Mouse (Mus musculus): ENCODE results near the gene Sv2b. TPM values are rescaled to one million over a fixed set of nuclear protein-coding genes. Genes with fewer than 3 reads are reported as not detected.
"Not testable (repeated sequence)": the region's sequence is repeated elsewhere in the genome, so short reads cannot be mapped to it uniquely, and the experiment has no call there.

Gene Sv2b
- polyA plus RNA-seq, 1 experiment from 2014 or later, result 1.3 TPM

DNA sequence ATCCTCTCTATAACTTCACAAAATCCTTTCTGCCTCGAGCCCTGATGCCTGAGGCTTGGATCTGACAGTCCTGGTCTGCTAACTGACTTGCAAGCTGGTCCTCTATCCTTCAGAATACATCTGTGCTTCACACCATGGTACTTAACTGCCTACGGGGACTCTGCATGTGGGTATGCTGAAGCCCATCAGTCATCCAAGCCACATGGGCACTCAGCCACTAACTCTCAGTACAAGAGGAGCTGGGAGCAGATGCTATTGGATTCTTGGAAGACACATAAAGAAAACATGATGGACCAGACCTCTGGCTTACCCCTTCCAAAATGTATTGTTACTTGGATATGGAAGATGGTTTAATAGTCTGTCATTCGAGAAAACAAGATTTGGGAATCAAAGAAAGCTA, 103.7 kb downstream of the Sv2b start:
- Histone ChIP-seq H3K4me3 (no peak overlapping the region), H3K9ac (no peak overlapping the region), H3K36me3 (no peaks in the 10 kb centered on the region), H3K4me2 (replicated peaks) (no peak overlapping the region), H3K27ac (no peak overlapping the region), H3K9me3 (no peaks in the 10 kb centered on the region), H3K4me1 (no peaks in the 10 kb centered on the region), H3K27me3 (no peaks in the 10 kb centered on the region)
- ATAC-seq (ENCODE audit: insufficient number of reproducible peaks, insufficient read depth, low FRiP score, low TSS enrichment), result no peak
- WGBS, result 74% methylated on average over 3 of the region's 3 CpGs

DNA sequence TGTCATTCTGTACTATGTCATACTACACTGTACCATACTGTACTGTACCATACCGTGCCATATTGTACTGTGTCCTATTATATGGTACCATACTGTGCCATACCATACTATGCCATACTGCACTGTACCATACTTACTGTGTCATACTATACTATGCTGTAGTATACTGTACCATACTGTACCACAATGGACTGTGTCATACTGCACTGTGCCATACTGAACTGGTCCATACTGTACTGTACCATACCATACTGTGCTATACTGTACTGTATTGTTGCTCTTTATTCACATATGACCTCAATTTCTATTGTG, 114.2 kb downstream of the Sv2b start:
- WGBS, result 96% methylated on average over 1 of the region's 1 CpGs

DNA sequence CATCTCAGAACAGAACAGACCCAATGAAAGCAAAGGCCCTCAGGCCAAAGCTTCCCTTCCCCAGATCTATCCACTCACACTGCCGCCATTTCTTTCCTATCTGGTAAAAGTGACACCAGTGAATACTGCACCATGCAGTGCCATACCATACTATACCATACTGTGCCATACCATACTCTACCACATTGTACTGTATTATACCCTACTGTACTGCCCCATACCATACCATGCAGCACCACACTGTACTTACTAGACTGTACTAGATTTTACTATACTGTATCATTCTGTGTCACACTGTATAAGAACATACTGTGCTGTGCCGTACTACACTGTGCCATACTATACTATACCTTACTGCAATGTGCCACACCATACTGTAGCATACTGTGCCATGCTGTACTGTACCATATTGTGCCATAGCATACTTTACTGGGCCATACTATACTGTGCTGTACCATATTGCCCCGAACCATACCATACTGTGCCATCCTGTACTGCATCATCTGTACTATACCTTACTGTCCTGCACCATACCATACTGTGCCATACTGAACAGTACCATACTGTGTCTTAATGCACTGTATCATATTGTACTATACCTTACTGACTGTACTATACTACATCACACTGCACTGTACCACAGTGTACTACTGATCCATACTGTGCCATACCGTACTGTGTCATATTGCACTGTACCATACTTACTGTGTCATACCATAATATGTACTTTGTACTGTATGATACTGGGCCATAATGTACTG, 114.7 kb downstream of the Sv2b start:
- Histone ChIP-seq H3K27ac (no peak overlapping the region), H3K36me3 (no peaks in the 10 kb centered on the region), H3K27me3 (no peaks in the 10 kb centered on the region), H3K4me1 (no peaks in the 10 kb centered on the region), H3K9me3 (no peaks in the 10 kb centered on the region), H3K4me3 (no peak overlapping the region), H3K4me2 (replicated peaks) (no peak overlapping the region), H3K9ac (no peak overlapping the region)
- WGBS, result 86% methylated on average over 4 of the region's 4 CpGs
- ATAC-seq (ENCODE audit: insufficient number of reproducible peaks, insufficient read depth, low FRiP score, low TSS enrichment), result peak; percentile 86

More for the DNA sequence above, 114.2 kb downstream of the Sv2b start:
- not testable (repeated sequence) for H3K36me3 ChIP-seq; H3K4me1 ChIP-seq; H3K9ac ChIP-seq; H3K9me3 ChIP-seq; H3K27me3 ChIP-seq; H3K4me3 ChIP-seq; H3K4me2 ChIP-seq (replicated peaks); H3K27ac ChIP-seq
- peak; percentile 85 for ATAC-seq (ENCODE audit: insufficient number of reproducible peaks, insufficient read depth, low FRiP score, low TSS enrichment)

DNA sequence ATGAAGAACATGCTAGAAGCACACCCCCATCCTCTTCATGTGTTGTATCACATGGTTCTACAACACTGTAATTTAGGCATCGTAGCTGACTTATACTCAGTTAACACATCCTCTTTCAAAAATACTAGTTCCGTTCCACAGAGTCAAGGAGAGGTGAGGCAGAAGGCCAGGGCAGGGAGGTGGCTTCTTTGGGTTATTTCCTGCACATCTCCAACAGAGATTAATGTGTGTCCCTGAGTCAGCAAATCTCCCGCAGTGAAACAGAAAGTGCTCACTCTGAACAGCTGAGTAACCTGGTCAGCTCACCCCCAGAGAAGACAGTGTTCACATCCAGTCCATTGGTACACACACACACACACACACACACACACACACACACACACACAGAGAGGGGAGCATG, 118.9 kb downstream of the Sv2b start:
- no peaks in the 10 kb centered on the region for H3K4me1 ChIP-seq
- H3K36me3 ChIP-seq, result no peaks in the 10 kb centered on the region
- ATAC-seq (ENCODE audit: insufficient number of reproducible peaks, insufficient read depth, low FRiP score, low TSS enrichment), result no peak
- H3K27me3 ChIP-seq, result no peaks in the 10 kb centered on the region
- no peak overlapping the region for H3K27ac ChIP-seq
- H3K9ac ChIP-seq, result no peak overlapping the region
- 88% methylated on average over 3 of the region's 3 CpGs for WGBS
- no peak overlapping the region for H3K4me2 ChIP-seq (replicated peaks)
- H3K9me3 ChIP-seq, result no peaks in the 10 kb centered on the region
- no peak overlapping the region for H3K4me3 ChIP-seq

DNA sequence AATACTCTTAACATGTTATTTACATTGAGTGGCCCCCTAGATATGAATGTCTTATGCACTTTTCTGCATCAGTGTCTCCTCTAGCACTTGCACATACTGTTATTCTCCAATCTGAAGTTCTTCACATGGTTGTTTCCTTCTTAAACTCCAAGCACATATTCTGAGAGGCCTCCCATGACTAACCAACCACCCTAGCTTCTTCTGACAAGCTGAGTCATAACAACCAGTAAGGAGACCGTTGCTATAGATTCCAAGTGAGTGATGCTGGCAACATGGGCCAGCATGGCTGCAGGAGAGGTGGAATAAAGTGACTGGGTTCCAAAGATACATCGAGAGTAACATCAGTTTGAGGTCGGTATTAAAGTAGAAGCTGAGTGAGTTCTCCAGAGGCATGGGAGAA, 134.0 kb downstream of the Sv2b start:
- H3K4me1 ChIP-seq, result no peaks in the 10 kb centered on the region
- H3K9me3 ChIP-seq, result no peaks in the 10 kb centered on the region
- H3K4me3 ChIP-seq, result no peak overlapping the region
- no peak for ATAC-seq (ENCODE audit: insufficient number of reproducible peaks, insufficient read depth, low FRiP score, low TSS enrichment)
- H3K27ac ChIP-seq, result no peak overlapping the region
- H3K27me3 ChIP-seq, result no peaks in the 10 kb centered on the region
- no peak overlapping the region for H3K4me2 ChIP-seq (replicated peaks)
- H3K9ac ChIP-seq, result no peak overlapping the region
- no peaks in the 10 kb centered on the region for H3K36me3 ChIP-seq
- 82% methylated on average over 3 of the region's 3 CpGs for WGBS

DNA sequence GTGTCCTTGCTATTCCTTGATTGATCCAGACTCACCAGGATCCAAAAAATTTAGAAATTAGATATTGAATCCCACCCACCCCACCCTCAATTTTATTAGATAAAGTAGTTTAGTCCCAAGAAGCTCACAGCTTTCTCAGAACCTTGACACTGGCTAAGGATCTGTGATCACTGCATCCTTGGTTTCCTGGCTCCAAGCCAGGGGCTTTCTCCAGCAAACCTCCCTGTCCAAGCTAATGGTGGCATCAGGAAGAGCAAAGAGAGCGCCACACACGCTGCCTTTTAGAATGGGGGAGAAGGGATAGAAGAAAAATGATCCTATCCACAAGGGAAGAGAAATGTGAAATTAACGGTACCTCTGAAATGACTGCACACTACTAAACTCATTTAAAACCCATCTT, 141.6 kb downstream of the Sv2b start:
- Histone ChIP-seq H3K27ac (no peak overlapping the region), H3K4me2 (replicated peaks) (no peak overlapping the region), H3K4me1 (no peaks in the 10 kb centered on the region), H3K4me3 (no peak overlapping the region), H3K27me3 (no peaks in the 10 kb centered on the region), H3K9me3 (no peaks in the 10 kb centered on the region), H3K9ac (no peak overlapping the region), H3K36me3 (no peaks in the 10 kb centered on the region)
- ATAC-seq (ENCODE audit: insufficient number of reproducible peaks, insufficient read depth, low FRiP score, low TSS enrichment), result no peak
- WGBS, result 76% methylated on average over 3 of the region's 3 CpGs

DNA sequence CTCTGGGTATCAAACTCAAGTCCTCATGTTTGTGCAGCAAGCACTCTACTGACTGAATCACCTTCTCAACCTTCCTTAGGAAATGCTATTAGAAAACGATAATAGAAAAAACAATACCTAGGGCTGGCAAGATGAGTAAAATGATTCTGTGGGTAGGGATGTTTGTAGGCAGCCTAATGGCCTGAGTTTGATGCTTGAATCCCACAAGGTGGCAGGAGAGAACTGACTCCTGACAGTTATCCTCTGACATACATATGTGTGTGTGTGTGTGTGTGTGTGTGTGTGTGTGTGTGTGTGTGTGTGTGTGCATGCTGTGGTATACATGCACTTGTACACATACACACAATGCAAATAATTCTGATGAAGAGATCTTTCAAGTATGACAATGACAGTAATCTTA, 161.9 kb downstream of the Sv2b start:
- Histone ChIP-seq H3K27me3 (no peaks in the 10 kb centered on the region), H3K4me2 (replicated peaks) (no peak overlapping the region), H3K9me3 (no peaks in the 10 kb centered on the region), H3K9ac (no peak overlapping the region), H3K27ac (no peak overlapping the region), H3K4me3 (no peak overlapping the region), H3K36me3 (no peaks in the 10 kb centered on the region), H3K4me1 (peaks cover 7% of the 10 kb centered on the region; the same call in 1 of the 2 replicates)
- WGBS, result 65% methylated on average over 1 of the region's 1 CpGs
- ATAC-seq (ENCODE audit: insufficient number of reproducible peaks, insufficient read depth, low FRiP score, low TSS enrichment), result no peak

DNA sequence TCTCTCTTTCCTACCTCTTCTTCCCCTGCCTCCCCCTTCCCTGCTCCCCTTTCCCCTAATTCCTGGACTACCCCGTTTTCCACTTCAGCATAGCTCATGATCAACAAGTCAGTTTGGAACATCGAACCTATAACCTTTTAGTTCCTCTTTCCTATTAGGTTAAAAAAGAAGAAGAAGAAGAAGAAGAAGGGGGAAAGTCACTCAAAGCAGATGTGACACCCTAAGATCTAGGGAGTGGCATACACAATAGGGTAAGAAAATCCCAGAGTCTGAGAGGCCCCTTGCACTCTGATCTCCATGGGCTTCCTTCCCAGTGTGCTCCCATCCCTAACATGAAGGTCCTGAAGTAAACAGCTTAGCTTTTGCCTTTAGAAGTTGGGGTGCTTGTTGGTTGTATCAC, 166.3 kb downstream of the Sv2b start:
- H3K4me1 ChIP-seq, result peaks cover 10% of the 10 kb centered on the region; the same call in 1 of the 2 replicates
- no peaks in the 10 kb centered on the region for H3K27me3 ChIP-seq
- no peaks in the 10 kb centered on the region for H3K9me3 ChIP-seq
- no peak overlapping the region for H3K27ac ChIP-seq
- 39% methylated on average over 2 of the region's 2 CpGs for WGBS
- ATAC-seq (ENCODE audit: insufficient number of reproducible peaks, insufficient read depth, low FRiP score, low TSS enrichment), result no peak
- no peak overlapping the region for H3K4me3 ChIP-seq
- peak overlapping the region; percentile 55; the same call in 1 of the 2 replicates for H3K4me2 ChIP-seq (replicated peaks)
- H3K9ac ChIP-seq, result no peak overlapping the region
- H3K36me3 ChIP-seq, result no peaks in the 10 kb centered on the region

DNA sequence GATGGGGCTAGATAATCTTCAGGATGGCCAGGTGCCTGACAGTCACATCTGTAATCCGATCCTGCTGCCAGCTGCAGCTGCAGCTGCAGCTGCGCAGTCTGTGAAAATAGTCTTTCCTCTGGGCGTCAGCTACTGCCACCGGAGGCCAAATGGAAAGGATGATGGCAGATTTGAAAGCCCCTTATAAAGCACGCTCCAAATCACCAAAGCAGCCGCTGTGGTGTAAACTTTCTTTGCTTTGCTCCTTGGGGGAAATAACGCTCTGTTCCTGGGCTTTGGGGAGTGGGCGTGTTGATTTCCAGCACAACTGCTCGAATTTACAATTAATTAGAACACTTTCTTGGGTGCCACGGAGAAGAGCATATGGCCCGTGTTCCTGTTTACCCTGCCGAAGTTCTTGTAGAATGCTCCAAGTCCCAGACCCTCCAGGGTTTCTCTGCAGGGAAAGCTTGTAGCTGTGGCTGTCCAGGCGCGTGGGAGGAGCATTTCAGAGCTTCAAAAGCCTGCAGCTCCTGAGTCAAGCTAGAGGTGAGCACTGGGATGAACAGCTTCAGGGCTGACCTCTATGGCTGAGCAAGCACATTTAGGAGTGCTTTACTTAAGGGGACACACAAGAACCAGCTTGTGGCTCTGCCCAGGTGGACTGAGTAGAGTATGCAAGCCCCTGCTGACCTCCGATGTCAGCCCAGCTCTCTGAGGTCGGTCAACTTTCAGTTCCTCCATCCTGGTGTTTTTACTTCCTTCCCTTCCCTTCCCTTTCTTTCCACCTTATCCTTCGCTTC, 167.0 kb downstream of the Sv2b start:
- Histone ChIP-seq H3K27me3 (no peaks in the 10 kb centered on the region), H3K4me3 (peak overlapping the region; percentile 13), H3K9me3 (no peaks in the 10 kb centered on the region), H3K4me2 (replicated peaks) (peak overlapping the region; percentile 55), H3K27ac (no peak overlapping the region), H3K9ac (peak overlapping the region; percentile 16; the same call in 1 of the 2 replicates), H3K36me3 (no peaks in the 10 kb centered on the region), H3K4me1 (peaks cover 10% of the 10 kb centered on the region; the same call in 1 of the 2 replicates)
- 6% methylated on average over 17 of the region's 17 CpGs for WGBS
- no peak; the same call in 1 of the 2 replicates for ATAC-seq (ENCODE audit: insufficient number of reproducible peaks, insufficient read depth, low FRiP score, low TSS enrichment)

DNA sequence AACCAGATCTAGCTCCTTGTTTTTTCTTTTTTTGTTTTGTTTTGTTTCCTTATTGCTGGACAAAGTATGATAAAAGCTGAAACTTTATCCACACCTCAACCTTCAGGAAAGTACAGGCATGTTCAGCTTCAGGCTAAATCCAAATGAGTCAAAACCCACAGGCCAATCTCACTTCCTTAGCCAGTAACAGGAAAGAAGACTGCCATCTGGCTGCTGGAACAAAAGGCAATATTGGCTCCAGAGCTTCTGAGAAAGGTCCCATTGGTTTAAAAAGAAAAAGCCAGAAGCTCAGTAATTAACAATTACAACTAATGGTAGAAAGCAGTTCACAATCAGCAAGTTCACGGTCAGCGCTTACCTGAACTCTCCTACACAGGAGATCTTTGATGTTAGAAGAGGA, 169.8 kb downstream of the Sv2b start:
- 76% methylated on average over 2 of the region's 2 CpGs for WGBS
- ATAC-seq (ENCODE audit: insufficient number of reproducible peaks, insufficient read depth, low FRiP score, low TSS enrichment), result no peak
- Histone ChIP-seq H3K4me1 (peaks cover 10% of the 10 kb centered on the region; the same call in 1 of the 2 replicates), H3K4me3 (no peak overlapping the region), H3K27ac (no peak overlapping the region), H3K36me3 (no peaks in the 10 kb centered on the region), H3K9ac (no peak overlapping the region), H3K9me3 (no peaks in the 10 kb centered on the region), H3K27me3 (no peaks in the 10 kb centered on the region), H3K4me2 (replicated peaks) (no peak overlapping the region)

DNA sequence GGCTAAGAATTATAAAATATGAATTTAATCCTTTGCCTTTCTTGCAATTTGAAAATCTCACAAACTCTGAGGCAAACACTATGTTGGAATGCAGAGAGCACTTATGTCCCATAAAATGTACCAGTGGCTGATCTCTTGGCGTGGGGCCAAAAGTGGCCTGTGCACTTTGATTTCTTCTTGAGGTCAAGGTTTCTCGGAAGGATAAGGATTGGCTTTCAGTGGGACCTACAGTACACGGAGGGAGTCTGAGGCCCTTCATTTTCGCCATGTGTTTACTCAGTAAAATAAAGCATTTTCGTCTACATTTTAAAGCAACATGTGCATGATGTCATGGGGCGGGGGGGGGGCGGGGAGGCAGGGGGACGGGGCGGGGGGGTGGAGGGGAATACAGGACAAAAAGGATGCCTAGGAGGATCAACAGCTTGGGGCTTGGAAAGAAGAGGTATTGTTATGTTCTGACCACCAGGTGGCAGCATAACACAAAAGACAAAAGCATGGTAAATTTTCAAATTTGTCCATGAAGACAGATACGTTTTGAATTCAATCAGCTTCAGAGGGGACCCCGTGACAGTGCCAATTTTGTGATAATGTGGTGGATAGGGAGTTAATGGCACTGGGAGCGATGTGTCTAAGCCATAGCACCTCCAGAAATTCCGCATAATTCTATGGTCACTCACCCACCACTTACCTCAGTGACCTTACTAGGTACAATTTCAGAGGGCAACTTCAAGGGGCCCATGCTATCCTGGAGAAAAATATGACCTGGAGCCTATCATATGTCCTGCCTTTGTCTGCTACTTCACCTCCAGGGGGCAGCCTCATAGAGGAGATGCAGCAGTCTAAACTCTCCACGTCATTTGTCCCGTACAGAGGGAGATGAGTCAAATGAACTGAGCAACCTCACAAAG, 174.1 kb downstream of the Sv2b start:
- no peaks in the 10 kb centered on the region for H3K36me3 ChIP-seq
- no peak for ATAC-seq (ENCODE audit: insufficient number of reproducible peaks, insufficient read depth, low FRiP score, low TSS enrichment)
- 0 out of 2 replicates have a peak overlapping the region, but pooled peaks have one; percentile 22 for H3K4me2 ChIP-seq (replicated peaks)
- WGBS, result 25% methylated on average over 15 of the region's 15 CpGs
- no peak overlapping the region for H3K27ac ChIP-seq
- no peaks in the 10 kb centered on the region for H3K27me3 ChIP-seq
- no peaks in the 10 kb centered on the region for H3K9me3 ChIP-seq
- no peaks in the 10 kb centered on the region for H3K4me1 ChIP-seq
- H3K9ac ChIP-seq, result no peak overlapping the region
- no peak overlapping the region for H3K4me3 ChIP-seq
